In the genomic region with DNA sequence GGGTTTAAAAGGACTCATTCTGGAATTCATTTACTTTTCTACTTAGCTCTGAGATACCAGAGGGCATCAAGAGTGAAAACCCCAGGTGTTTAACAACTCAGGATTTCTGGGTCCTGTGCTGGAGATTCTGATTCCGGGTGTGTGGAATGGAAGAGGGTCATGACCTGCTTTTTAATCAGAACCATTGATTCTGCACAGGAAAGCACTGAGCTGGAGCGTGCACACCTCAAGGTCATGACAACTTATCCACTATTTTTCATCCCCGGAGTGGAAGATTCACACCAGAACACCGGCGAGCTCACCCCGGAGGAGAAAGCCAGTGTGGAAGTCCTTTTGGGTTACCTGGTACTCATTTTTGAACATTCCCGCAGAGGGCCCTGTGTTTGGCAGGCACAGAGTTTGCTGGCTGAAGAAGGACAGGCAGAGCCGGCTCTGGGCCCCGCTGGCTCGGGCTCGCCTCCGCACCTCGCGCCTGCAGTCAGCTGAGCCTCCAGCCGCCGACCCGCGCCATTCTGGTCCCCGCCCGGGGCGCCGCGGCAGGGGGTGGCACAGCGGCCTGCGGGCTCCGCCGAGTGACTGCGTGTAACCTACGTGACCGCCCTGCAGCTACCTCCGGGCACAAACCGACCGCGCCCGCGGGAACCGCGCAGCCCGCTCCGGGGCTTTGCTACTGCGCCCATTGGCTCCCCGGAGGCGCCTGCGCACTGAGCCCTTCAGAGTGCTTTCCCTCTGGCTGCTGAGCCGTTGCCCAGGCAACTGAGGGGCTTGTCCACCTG, we compare ENCODE assay signal across 8 mouse cellular contexts. TPM values are rescaled to one million over a fixed set of nuclear protein-coding genes. Genes with fewer than 3 reads are reported as not detected.
DNase-seq lines count a peak whose midpoint lies in the region; ATAC-seq lines count a peak whose summit lies in the region.

A gene (minus strand): TSS at position 605 of the 776 bp plus-strand sequence.

- WGBS in intestine, embryonic 15.5 days, result under 1% methylated on average over 45 of the region's 45 CpGs

- H3K9me3 ChIP-seq in intestine, embryonic 15.5 days, result no peaks in the 10 kb centered on the region

- DNase-seq in adrenal gland, adult 18-20 months (ENCODE audit: low spot score in 2 of 2), result peak; percentile 33 to 34
- DNase-seq in embryo, embryonic 10 days (ENCODE audit: low spot score), result peak; percentile 82
- DNase-seq in gastrocnemius, postnatal 4 days (ENCODE audit: low spot score in 2 of 2), result peak; percentile 52 to 69
- peak; percentile 73 to 90 for DNase-seq in left cerebral cortex, postnatal 10 days (ENCODE audit: extremely low spot score in 1 of 2, low spot score in 2 of 2)
- peak; percentile 86 for DNase-seq in mesoderm, embryonic 11.5 days (ENCODE audit: low read depth, low spot score)
- DNase-seq in skeletal muscle tissue, adult 2 months (ENCODE audit: low read depth, low spot score), result peak; percentile 0

- intact Hi-C loops in left cerebral cortex, postnatal 10 days (cut with DNase I), result no loop called here

- H3K4me2 ChIP-seq in intestine, embryonic 15.5 days (replicated peaks), result peak within 1 kb of the TSS; percentile 86

- H3K36me3 ChIP-seq in intestine, embryonic 15.5 days, result no peaks in the 10 kb centered on the region

- peak within 1 kb of the TSS; percentile 76 for H3K9ac ChIP-seq in intestine, embryonic 15.5 days

- no peaks in the 10 kb centered on the region for H3K4me1 ChIP-seq in intestine, embryonic 15.5 days (replicated peaks)

- no peaks in the 10 kb centered on the region for H3K27me3 ChIP-seq in intestine, embryonic 15.5 days (replicated peaks)

- peak within 1 kb of the TSS; percentile 63 for H3K4me3 ChIP-seq in intestine, embryonic 15.5 days (replicated peaks)

- no peak within 1 kb of the TSS for H3K27ac ChIP-seq in intestine, embryonic 15.5 days

- peak; percentile 100 for ATAC-seq in intestine, embryonic 15.5 days
- no peak for ATAC-seq in megakaryocyte-erythroid progenitor cell, adult 5-6 weeks (replicated peaks; ENCODE audit: low FRiP score, low TSS enrichment, poor library complexity, severe bottlenecking)

RNA-seq across cellular contexts. Expression of the gene that starts here (rescaled TPM):
- total RNA-seq in adrenal gland, adult 18-20 months (2021), result under 1 TPM; 0.66 to 0.70 TPM
- total RNA-seq in gastrocnemius, postnatal 4 days (2021), result 1 to 10 TPM; 2.1 to 2.7 TPM
- 6.1 and 6.4 TPM in 2 replicates for polyA plus RNA-seq in intestine, embryonic 15.5 days (2015; fragmentation: Nextera tagmentation; extraction: Ambion mirVana)
- 10 to 100 TPM; 12.2 to 12.7 TPM for total RNA-seq in left cerebral cortex, postnatal 10 days (2021)
- total RNA-seq in megakaryocyte-erythroid progenitor cell, adult 5-6 weeks (2014; fragmentation: Nextera tagmentation), result not detected in 2 replicates
- not detected in 2 replicates for total RNA-seq in megakaryocyte-erythroid progenitor cell, adult 5-6 weeks (2017)

Comparison
In these comparisons a context has a peak if more than half of its experiments do, and no peak if none do; other contexts are left out.
1. Peak in DNase-seq in adrenal gland, adult 18-20 months; RNA of the gene not detected or under 1 TPM.
2. DNase-seq: peak in every context shown above with its lines; median percentile 86 in mesoderm, embryonic 11.5 days; 82 in embryo, embryonic 10 days; 82 in left cerebral cortex, postnatal 10 days; 60 in gastrocnemius, postnatal 4 days; 34 in adrenal gland, adult 18-20 months; 0 in skeletal muscle tissue, adult 2 months.